ENCODE assay signal across 14 mouse cellular contexts in genomic region chr9:14396096-14396495, GRCm38 (mm10).
"Had no signal": no experiment of that assay in that cellular context is flagged by ENCODE, and none has a peak within 500 bp of the region (broad histone marks: within the 10 kb centered on the region; RNA-seq: fewer than 3 reads in every experiment).

No protein-coding gene starts in this region.

- H3K36me3 ChIP-seq: limb, embryonic 15.5 days; liver, embryonic 15.5 days; midbrain, embryonic 10.5 days; midbrain, embryonic 15.5 days; neural tube, embryonic 12.5 days; stomach, embryonic 15.5 days had no signal

- H3K4me2 ChIP-seq: limb, embryonic 15.5 days; liver, embryonic 15.5 days; lung, embryonic 14.5 days; midbrain, embryonic 15.5 days; neural tube, embryonic 12.5 days; stomach, embryonic 15.5 days had no signal

- ATAC-seq: midbrain, embryonic 15.5 days had no signal

- H3K27ac ChIP-seq: kidney, postnatal 0 days; limb, embryonic 15.5 days; midbrain, embryonic 10.5 days; midbrain, embryonic 15.5 days; neural tube, embryonic 12.5 days; stomach, embryonic 15.5 days had no signal

- H3K27me3 ChIP-seq: limb, embryonic 15.5 days; liver, embryonic 15.5 days; midbrain, embryonic 15.5 days; neural tube, embryonic 12.5 days; stomach, embryonic 15.5 days had no signal

- DNase-seq: kidney, adult 8-10 months; layer of hippocampus, adult 9-11 months; layer of hippocampus, postnatal 36 days; lung, embryonic 14.5 days; lung, postnatal 4 days; retina, postnatal 1 day; thymus, postnatal 4 days had no signal

- H3K9ac ChIP-seq: limb, embryonic 15.5 days; liver, embryonic 15.5 days; lung, embryonic 14.5 days; midbrain, embryonic 15.5 days; neural tube, embryonic 12.5 days; stomach, embryonic 15.5 days had no signal

- H3K4me1 ChIP-seq: limb, embryonic 15.5 days; midbrain, embryonic 10.5 days; midbrain, embryonic 15.5 days; neural tube, embryonic 12.5 days; stomach, embryonic 15.5 days had no signal

- H3K9me3 ChIP-seq: limb, embryonic 15.5 days; liver, embryonic 15.5 days; midbrain, embryonic 10.5 days; midbrain, embryonic 15.5 days; neural tube, embryonic 12.5 days; stomach, embryonic 15.5 days had no signal

- H3K4me3 ChIP-seq: limb, embryonic 15.5 days; liver, embryonic 15.5 days; midbrain, embryonic 10.5 days; midbrain, embryonic 15.5 days; neural tube, embryonic 12.5 days; stomach, embryonic 15.5 days had no signal
